Mouse (Mus musculus) lung, embryonic 15.5 days (tissue): ENCODE data around the gene Ston1. TPM values are rescaled to one million over a fixed set of nuclear protein-coding genes. Genes with fewer than 3 reads are reported as not detected.

ENCODE experiments used
- ATAC-seq: fragments of 200-750 bp; cut with Nextera tagmentation; 2 replicates; pipeline ENCODE4 v1.8.0; 2017; ENCODE audit warnings: moderate number of reproducible peaks, borderline replicate concordance; ENCODE audit not compliant: low FRiP score, low TSS enrichment; ENCODE audit errors: extremely low read depth
- H3K27ac ChIP-seq: fragments of 300-500 bp; sonication (generic); 2 replicates; pipeline ENCODE4 v1.5.1; 2015; ENCODE audit warnings: moderate library complexity, mild to moderate bottlenecking, inconsistent platforms
- H3K27me3 ChIP-seq: fragments of 300-500 bp; sonication (generic); 2 replicates; pipeline ENCODE4 v1.6.1; 2015; ENCODE audit warnings: inconsistent platforms
- H3K36me3 ChIP-seq: fragments of 300-500 bp; sonication (generic); 2 replicates; pipeline ENCODE4 v1.6.1; 2015; ENCODE audit warnings: inconsistent platforms
- H3K4me1 ChIP-seq: fragments of 300-500 bp; sonication (generic); 2 replicates; pipeline ENCODE4 v1.6.1; 2015; ENCODE audit warnings: inconsistent platforms
- H3K4me2 ChIP-seq: fragments of 300-500 bp; sonication (generic); 2 replicates; pipeline ENCODE4 v1.6.1; 2015; ENCODE audit warnings: inconsistent platforms, mild to moderate bottlenecking, moderate library complexity
- H3K4me3 ChIP-seq: fragments of 300-500 bp; sonication (generic); 2 replicates; pipeline ENCODE4 v1.5.1; 2015; ENCODE audit warnings: mild to moderate bottlenecking, inconsistent platforms
- H3K9ac ChIP-seq: fragments of 300-500 bp; sonication (generic); 2 replicates; pipeline ENCODE4 v1.6.1; 2015; ENCODE audit warnings: inconsistent platforms
- H3K9me3 ChIP-seq: fragments of 300-500 bp; sonication (generic); 2 replicates; pipeline ENCODE4 v1.6.1; 2016; ENCODE audit warnings: inconsistent platforms
- WGBS: fragments of 180-500 bp; shearing (Covaris S2); methylation state at CpG from one replicate; pipeline ENCODE4 v1.1.7; 2015; 5-methylcytosine and 5-hydroxymethylcytosine counted together
- polyA plus RNA-seq: library from polyadenylated mRNA; unstranded; fragments of >200 nt; fragmentation: Nextera tagmentation; extraction: Ambion mirVana; gene quantifications from 2 replicates; pipeline ENCODE4 v1.2.1, GENCODE M21; 2015

Ston1 gene
- polyA plus RNA-seq, 1 experiment from 2014 or later: 8.4 TPM

- WGBS: 50% methylated on average over 3 of the region's 3 CpGs
- Histone ChIP-seq H3K36me3 (peaks cover 30% of the 10 kb centered on the region), H3K4me1 (0 out of 2 replicates have a peak, but pooled peaks cover 5% of the 10 kb centered on the region), H3K4me2 (no peak overlapping the region), H3K27me3 (no peaks in the 10 kb centered on the region), H3K4me3 (no peak overlapping the region), H3K9ac (no peak overlapping the region), H3K27ac (no peak overlapping the region), H3K9me3 (no peaks in the 10 kb centered on the region)
- no peak for ATAC-seq
Observed at GRCm38 (mm10) chr17:88563611-88564010, 33.9 kb upstream of the Ston1 start.

DNA sequence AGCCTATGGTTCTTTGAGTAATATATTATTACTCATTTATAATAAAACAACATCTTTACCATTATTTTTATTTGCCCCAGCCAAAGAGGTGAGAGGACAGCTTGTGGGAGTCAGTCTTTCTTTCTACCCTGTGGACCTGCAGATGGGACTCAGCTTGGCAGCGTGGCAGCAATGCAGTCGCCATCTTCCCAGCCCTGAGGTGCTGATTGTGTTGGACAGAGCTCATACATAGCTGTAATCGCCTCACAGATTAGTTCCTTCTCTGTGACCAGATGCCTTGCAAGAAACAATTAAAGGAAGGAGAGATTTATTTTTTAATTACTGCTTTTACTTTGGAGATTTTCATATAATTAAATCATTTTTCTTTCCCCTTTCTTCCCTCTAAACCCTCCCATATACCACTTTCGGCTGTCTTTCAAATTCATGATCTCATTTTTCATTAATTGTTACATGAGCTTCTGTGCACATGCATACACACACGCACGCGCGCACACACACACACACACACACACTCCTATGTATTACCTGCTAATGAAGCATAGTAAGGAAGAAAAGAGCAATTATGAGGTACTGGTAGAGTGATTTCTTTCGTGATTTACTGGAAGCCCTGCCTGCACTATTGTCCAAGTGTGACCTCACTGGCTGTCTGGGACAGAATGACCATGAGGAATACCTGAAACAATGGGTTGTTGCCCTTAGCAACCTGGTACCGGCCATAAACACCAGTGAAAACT, 27.5 kb upstream of the Ston1 start:
- 86% methylated on average over 10 of the region's 10 CpGs for WGBS
- no peaks in the 10 kb centered on the region for H3K4me1 ChIP-seq
- peaks cover 50% of the 10 kb centered on the region for H3K36me3 ChIP-seq

DNA sequence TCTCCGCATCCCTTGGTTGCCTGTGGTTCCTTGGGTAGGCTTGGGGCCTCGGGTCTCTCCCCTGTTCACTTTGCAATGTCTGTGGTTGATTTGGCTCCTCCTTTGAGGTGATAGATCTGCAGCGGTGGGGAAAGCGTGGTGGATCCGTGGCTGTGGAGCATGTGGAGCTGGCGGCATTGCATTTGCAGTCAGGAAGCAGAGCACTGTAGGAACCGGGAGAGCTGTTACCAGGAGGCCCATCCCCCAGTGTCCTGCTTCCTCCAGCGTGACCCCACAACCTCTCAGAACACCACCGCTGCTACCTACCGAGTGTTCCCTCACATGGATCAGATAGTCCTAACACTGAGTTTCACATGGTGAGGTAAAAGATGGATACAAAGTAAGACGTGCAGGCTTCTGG, 26.7 kb upstream of the Ston1 start:
- WGBS: 84% methylated on average over 11 of the region's 11 CpGs
- H3K36me3 ChIP-seq: peaks cover 46% of the 10 kb centered on the region
- no peak for ATAC-seq
- H3K27ac ChIP-seq: no peak overlapping the region
- H3K4me1 ChIP-seq: no peaks in the 10 kb centered on the region
- H3K9me3 ChIP-seq: no peaks in the 10 kb centered on the region
- no peaks in the 10 kb centered on the region for H3K27me3 ChIP-seq
- no peak overlapping the region for H3K9ac ChIP-seq
- no peak overlapping the region for H3K4me3 ChIP-seq
- no peak overlapping the region for H3K4me2 ChIP-seq

More for the DNA sequence above, 27.5 kb upstream of the Ston1 start:
- H3K9me3 ChIP-seq: no peaks in the 10 kb centered on the region
- no peak overlapping the region for H3K9ac ChIP-seq
- no peak overlapping the region for H3K4me3 ChIP-seq
- no peak overlapping the region for H3K27ac ChIP-seq
- H3K27me3 ChIP-seq: no peaks in the 10 kb centered on the region
- no peak overlapping the region for H3K4me2 ChIP-seq
- ATAC-seq: no peak

DNA sequence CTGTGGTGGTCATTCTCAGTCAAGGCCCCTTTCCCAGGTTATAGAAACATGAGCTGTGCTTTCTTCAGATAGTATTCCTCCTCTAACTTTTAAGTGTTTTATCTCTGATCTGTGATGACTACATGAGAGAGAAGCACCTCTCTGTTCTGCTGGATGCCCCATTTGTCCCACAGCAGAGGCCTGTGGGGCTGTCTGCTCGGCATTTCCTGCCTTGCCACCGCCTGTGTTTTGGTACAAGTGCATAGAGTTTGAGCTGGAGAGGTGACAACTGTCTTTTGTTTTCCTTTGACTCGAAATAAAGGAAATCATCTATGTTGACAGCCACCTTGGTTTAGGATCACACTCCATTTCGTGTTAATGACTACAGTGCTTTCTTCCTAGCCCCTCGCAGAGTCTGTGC, 22.7 kb upstream of the Ston1 start:
- Histone ChIP-seq H3K9me3 (no peaks in the 10 kb centered on the region), H3K4me3 (no peak overlapping the region), H3K9ac (no peak overlapping the region), H3K4me1 (no peaks in the 10 kb centered on the region), H3K27ac (no peak overlapping the region), H3K4me2 (no peak overlapping the region), H3K36me3 (peaks cover 45% of the 10 kb centered on the region), H3K27me3 (no peaks in the 10 kb centered on the region)
- WGBS: 64% methylated on average over 5 of the region's 5 CpGs
- ATAC-seq: no peak

DNA sequence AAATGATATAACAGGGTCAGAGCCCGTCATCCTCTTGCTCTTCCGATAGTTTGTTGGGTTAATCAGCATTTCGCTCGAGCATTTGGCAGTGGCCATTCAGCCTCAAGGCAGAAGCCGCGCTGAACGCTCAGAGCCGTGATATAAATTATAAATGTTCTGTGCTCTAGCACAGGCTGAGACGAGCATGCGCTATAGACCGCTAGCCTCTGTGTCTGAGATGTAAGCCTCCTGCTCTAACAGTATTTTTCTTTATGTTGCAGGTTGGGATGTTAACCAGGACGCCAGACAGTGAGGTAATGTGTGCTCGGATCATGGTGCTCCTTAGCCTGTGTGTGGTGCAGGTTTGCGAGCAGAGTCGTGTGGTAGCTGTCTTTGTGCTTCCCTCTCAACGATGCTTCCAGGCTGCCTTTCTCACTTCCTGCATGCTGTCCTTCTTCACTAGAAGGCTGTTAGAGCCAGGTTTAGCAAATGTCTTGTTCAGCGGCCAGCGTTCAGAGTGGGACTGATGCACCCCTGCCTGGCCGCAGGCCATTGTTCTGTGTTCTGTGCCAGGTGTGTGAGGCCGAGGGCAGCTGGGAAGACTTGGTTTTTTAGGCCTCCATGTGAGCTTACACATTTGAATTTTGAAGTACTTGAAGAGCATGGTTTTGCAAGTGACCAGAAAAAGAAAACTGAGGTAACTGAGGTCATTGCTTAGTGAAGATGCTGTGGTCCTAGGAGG, 18.8 kb upstream of the Ston1 start:
- WGBS: 78% methylated on average over 20 of the region's 20 CpGs
- Histone ChIP-seq H3K9ac (no peak overlapping the region), H3K36me3 (peaks cover 26% of the 10 kb centered on the region)

DNA sequence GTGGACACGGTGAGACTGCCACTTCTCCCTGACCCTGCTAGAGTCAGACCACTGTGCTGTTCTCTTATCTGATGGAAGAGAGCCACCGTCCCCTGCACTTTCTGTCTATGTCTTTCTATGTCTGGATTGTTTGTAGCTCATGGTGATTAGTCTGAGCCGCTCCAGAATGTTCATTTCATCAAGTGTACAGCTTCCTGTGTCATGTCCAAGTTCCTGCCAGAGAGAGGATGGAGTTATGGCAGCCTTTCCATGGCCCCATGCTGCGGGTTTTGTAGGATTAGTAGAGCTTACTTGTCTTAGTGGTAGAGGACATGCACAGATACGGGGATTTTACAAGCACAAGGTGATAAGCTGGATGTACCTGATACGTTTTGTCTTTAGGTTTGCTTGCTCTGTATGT, 16.9 kb upstream of the Ston1 start:
- Histone ChIP-seq H3K27me3 (no peaks in the 10 kb centered on the region), H3K4me2 (no peak overlapping the region), H3K4me1 (peaks cover 20% of the 10 kb centered on the region; the same call in 1 of the 2 replicates), H3K4me3 (no peak overlapping the region), H3K36me3 (peaks cover 32% of the 10 kb centered on the region), H3K9me3 (no peaks in the 10 kb centered on the region), H3K9ac (no peak overlapping the region), H3K27ac (no peak overlapping the region)
- WGBS: 56% methylated on average over 6 of the region's 6 CpGs
- ATAC-seq: no peak

More for the DNA sequence above, 18.8 kb upstream of the Ston1 start:
- peaks cover 20% of the 10 kb centered on the region; the same call in 1 of the 2 replicates for H3K4me1 ChIP-seq
- H3K4me2 ChIP-seq: no peak overlapping the region
- no peaks in the 10 kb centered on the region for H3K9me3 ChIP-seq
- H3K27ac ChIP-seq: no peak overlapping the region
- no peaks in the 10 kb centered on the region for H3K27me3 ChIP-seq
- H3K4me3 ChIP-seq: no peak overlapping the region
- no peak for ATAC-seq

DNA sequence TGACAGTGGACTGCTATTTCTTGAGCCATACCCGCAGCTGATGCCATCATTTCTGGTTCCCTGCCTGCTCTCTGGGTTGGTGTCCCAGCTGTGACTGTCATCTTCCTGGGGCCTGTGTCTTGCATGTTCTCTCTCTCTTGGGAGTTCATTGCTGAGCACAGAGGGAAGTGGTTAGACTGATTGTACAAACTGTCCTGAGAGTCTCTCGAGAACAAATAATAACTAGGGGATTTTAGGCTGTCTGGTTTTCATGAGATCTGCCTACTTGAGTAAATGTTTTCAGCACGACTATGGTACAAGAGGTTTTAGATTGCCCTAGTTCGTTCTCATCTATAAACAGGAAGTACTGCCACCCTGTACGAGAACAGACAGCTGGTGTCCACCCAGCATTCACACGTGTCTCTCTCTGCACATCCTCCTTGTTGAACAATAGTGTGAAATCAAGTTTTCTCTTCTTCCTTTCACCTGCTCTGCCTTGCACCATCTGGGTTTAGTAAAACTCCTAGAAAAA, 15.9 kb upstream of the Ston1 start:
- WGBS: 41% methylated on average over 6 of the region's 6 CpGs
- Histone ChIP-seq H3K36me3 (peaks cover 40% of the 10 kb centered on the region), H3K27me3 (no peaks in the 10 kb centered on the region), H3K9ac (no peak overlapping the region), H3K27ac (no peak overlapping the region), H3K4me3 (no peak overlapping the region), H3K9me3 (no peaks in the 10 kb centered on the region), H3K4me1 (peaks cover 20% of the 10 kb centered on the region; the same call in 1 of the 2 replicates), H3K4me2 (no peak overlapping the region)
- no peak for ATAC-seq

- ATAC-seq: peak; percentile 67
- WGBS: 67% methylated on average over 11 of the region's 11 CpGs
- Histone ChIP-seq H3K27me3 (no peaks in the 10 kb centered on the region), H3K4me3 (no peak overlapping the region), H3K9me3 (no peaks in the 10 kb centered on the region), H3K27ac (peak overlapping the region; percentile 88), H3K36me3 (peaks cover 39% of the 10 kb centered on the region), H3K4me1 (peaks cover 20% of the 10 kb centered on the region; the same call in 1 of the 2 replicates), H3K9ac (no peak overlapping the region), H3K4me2 (peak overlapping the region; percentile 37)
Observed at GRCm38 (mm10) chr17:88582999-88583398, 14.5 kb upstream of the Ston1 start.

DNA sequence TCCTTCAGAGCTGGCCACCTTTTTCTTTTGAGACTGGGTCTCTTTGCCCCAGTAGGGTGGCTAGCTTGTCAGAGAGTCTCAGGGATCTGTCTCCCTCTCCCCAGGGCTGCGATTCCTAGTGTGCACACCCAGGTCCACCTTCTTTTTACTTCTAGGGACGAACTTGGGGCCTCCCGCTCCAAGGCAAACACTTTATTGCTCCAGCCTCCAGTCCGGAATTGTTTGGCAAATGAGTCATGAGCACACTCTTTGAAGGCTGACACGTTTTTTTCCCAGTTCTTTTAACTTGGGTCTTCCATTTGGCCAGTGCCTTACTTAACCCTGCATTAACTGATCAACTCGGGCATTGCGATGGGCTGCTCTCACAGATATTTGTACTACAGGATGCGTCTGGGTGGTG, 14.1 kb upstream of the Ston1 start:
- Histone ChIP-seq H3K9me3 (no peaks in the 10 kb centered on the region), H3K27ac (peak overlapping the region; percentile 88), H3K27me3 (no peaks in the 10 kb centered on the region), H3K9ac (no peak overlapping the region), H3K4me3 (no peak overlapping the region), H3K36me3 (peaks cover 43% of the 10 kb centered on the region), H3K4me1 (peaks cover 20% of the 10 kb centered on the region; the same call in 1 of the 2 replicates), H3K4me2 (peak overlapping the region; percentile 37)
- 60% methylated on average over 8 of the region's 8 CpGs for WGBS
- ATAC-seq: peak; percentile 47

- Histone ChIP-seq H3K27ac (no peak overlapping the region), H3K9me3 (no peaks in the 10 kb centered on the region), H3K9ac (no peak overlapping the region), H3K4me1 (0 out of 2 replicates have a peak, but pooled peaks cover 8% of the 10 kb centered on the region), H3K36me3 (peaks cover 34% of the 10 kb centered on the region), H3K4me2 (no peak overlapping the region), H3K27me3 (no peaks in the 10 kb centered on the region), H3K4me3 (no peak overlapping the region)
- no peak for ATAC-seq
- WGBS: 82% methylated on average over 15 of the region's 15 CpGs
Observed at GRCm38 (mm10) chr17:88587371-88587770, 10.1 kb upstream of the Ston1 start.

- no peak overlapping the region for H3K4me2 ChIP-seq
- ATAC-seq: no peak
- H3K27me3 ChIP-seq: no peaks in the 10 kb centered on the region
- H3K36me3 ChIP-seq: peaks cover 34% of the 10 kb centered on the region
- H3K4me1 ChIP-seq: 0 out of 2 replicates have a peak, but pooled peaks cover 1% of the 10 kb centered on the region
- no peak overlapping the region for H3K27ac ChIP-seq
- H3K9ac ChIP-seq: no peak overlapping the region
- H3K9me3 ChIP-seq: no peaks in the 10 kb centered on the region
- WGBS: 93% methylated on average over 8 of the region's 8 CpGs
- H3K4me3 ChIP-seq: no peak overlapping the region
Observed at GRCm38 (mm10) chr17:88588228-88588627, 9.3 kb upstream of the Ston1 start.

GRCm38 (mm10) chr17:88590251-88590650, 7.2 kb upstream of the Ston1 start:
- Histone ChIP-seq H3K4me1 (no peaks in the 10 kb centered on the region), H3K27me3 (no peaks in the 10 kb centered on the region), H3K4me2 (no peak overlapping the region), H3K4me3 (no peak overlapping the region), H3K27ac (no peak overlapping the region), H3K9ac (no peak overlapping the region), H3K9me3 (no peaks in the 10 kb centered on the region), H3K36me3 (peaks cover 26% of the 10 kb centered on the region)
- no peak for ATAC-seq
- WGBS: 80% methylated on average over 6 of the region's 6 CpGs
